Mouse (Mus musculus) fat pad, adult 2 months (tissue): ENCODE measurements around the gene Rasgef1b.

Source experiments
- DNase-seq: peaks from one replicate; pipeline ENCODE4 v3.0.0-alpha.2; 2011; ENCODE audit warnings: low read depth, low spot score; ENCODE audit errors: extremely low read depth

The Rasgef1b gene

GRCm38 (mm10) chr5:99459007-99459406, 269.9 kb downstream of the Rasgef1b start:
- DNase-seq = no peak

GRCm38 (mm10) chr5:99457291-99457690, 271.6 kb downstream of the Rasgef1b start:
- no peak for DNase-seq

GRCm38 (mm10) chr5:99451939-99452338, 276.9 kb downstream of the Rasgef1b start:
- DNase-seq = no peak

- DNase-seq = no peak
Measured at GRCm38 (mm10) chr5:99451416-99451815, 277.4 kb downstream of the Rasgef1b start.

GRCm38 (mm10) chr5:99450994-99451393, 277.9 kb downstream of the Rasgef1b start:
- no peak for DNase-seq

- no peak for DNase-seq
Measured at GRCm38 (mm10) chr5:99450463-99450862, 278.4 kb downstream of the Rasgef1b start.

GRCm38 (mm10) chr5:99447481-99447880, 281.4 kb downstream of the Rasgef1b start:
- no peak for DNase-seq

GRCm38 (mm10) chr5:99445242-99445641, 283.6 kb downstream of the Rasgef1b start:
- no peak for DNase-seq

GRCm38 (mm10) chr5:99444777-99445176, 284.1 kb downstream of the Rasgef1b start:
- DNase-seq = no peak

GRCm38 (mm10) chr5:99440109-99440508, 288.8 kb downstream of the Rasgef1b start:
- no peak for DNase-seq

- no peak for DNase-seq
Measured at GRCm38 (mm10) chr5:99438526-99438925, 290.3 kb downstream of the Rasgef1b start.

GRCm38 (mm10) chr5:99434226-99434625, 294.6 kb downstream of the Rasgef1b start:
- DNase-seq = no peak

- no peak for DNase-seq
Measured at GRCm38 (mm10) chr5:99432471-99432870, 296.4 kb downstream of the Rasgef1b start.

GRCm38 (mm10) chr5:99429273-99429672, 299.6 kb downstream of the Rasgef1b start:
- DNase-seq = no peak

GRCm38 (mm10) chr5:99428648-99429047, 300.2 kb downstream of the Rasgef1b start:
- no peak for DNase-seq

- no peak for DNase-seq
Measured at GRCm38 (mm10) chr5:99423271-99423670, 305.6 kb downstream of the Rasgef1b start.

- no peak for DNase-seq
Measured at GRCm38 (mm10) chr5:99422856-99423255, 306.0 kb downstream of the Rasgef1b start.

GRCm38 (mm10) chr5:99422092-99422491, 306.8 kb downstream of the Rasgef1b start:
- DNase-seq = no peak

- DNase-seq = no peak
Measured at GRCm38 (mm10) chr5:99419872-99420271, 309.0 kb downstream of the Rasgef1b start.

GRCm38 (mm10) chr5:99416902-99417301, 312.0 kb downstream of the Rasgef1b start:
- DNase-seq = no peak

- DNase-seq = no peak
Measured at GRCm38 (mm10) chr5:99415676-99416075, 313.2 kb downstream of the Rasgef1b start.

- no peak for DNase-seq
Measured at GRCm38 (mm10) chr5:99415049-99415448, 313.8 kb downstream of the Rasgef1b start.

- no peak for DNase-seq
Measured at GRCm38 (mm10) chr5:99414293-99414692, 314.6 kb downstream of the Rasgef1b start.

- DNase-seq = no peak
Measured at GRCm38 (mm10) chr5:99413851-99414250, 315.0 kb downstream of the Rasgef1b start.
